Mouse (Mus musculus) cerebellum, adult 8-10 months (tissue): ENCODE results near the gene Carmil3.

ENCODE experiments used
- DNase-seq: peaks from one replicate; pipeline ENCODE4 v3.0.0; 2022

The Carmil3 gene

GRCm38 (mm10) chr14:55490361-55491201, at the start of gene Carmil3:
Gene Carmil3, plus strand, starts transcription at chr14:55490651.
- DNase-seq = peak; percentile 88

GRCm38 (mm10) chr14:55457693-55458092, 32.8 kb upstream of the Carmil3 start:
- no peak for DNase-seq

- DNase-seq = peak; percentile 75
Measured at GRCm38 (mm10) chr14:55458273-55458672, 32.2 kb upstream of the Carmil3 start.

- no peak for DNase-seq
Measured at GRCm38 (mm10) chr14:55458761-55459160, 31.7 kb upstream of the Carmil3 start.

- DNase-seq = no peak
Measured at GRCm38 (mm10) chr14:55459796-55460195, 30.7 kb upstream of the Carmil3 start.

GRCm38 (mm10) chr14:55460297-55460696, 30.2 kb upstream of the Carmil3 start:
- no peak for DNase-seq

GRCm38 (mm10) chr14:55461757-55462156, 28.7 kb upstream of the Carmil3 start:
- DNase-seq = no peak

- DNase-seq = no peak
Measured at GRCm38 (mm10) chr14:55466481-55466880, 24.0 kb upstream of the Carmil3 start.

- DNase-seq = no peak
Measured at GRCm38 (mm10) chr14:55467108-55467507, 23.3 kb upstream of the Carmil3 start.

GRCm38 (mm10) chr14:55468301-55468741, 22.1 kb upstream of the Carmil3 start:
- no peak for DNase-seq

- no peak for DNase-seq
Measured at GRCm38 (mm10) chr14:55469041-55469440, 21.4 kb upstream of the Carmil3 start.

- DNase-seq = no peak
Measured at GRCm38 (mm10) chr14:55469821-55470220, 20.6 kb upstream of the Carmil3 start.

- no peak for DNase-seq
Measured at GRCm38 (mm10) chr14:55470806-55471205, 19.6 kb upstream of the Carmil3 start.

- DNase-seq = no peak
Measured at GRCm38 (mm10) chr14:55475654-55476053, 14.8 kb upstream of the Carmil3 start.

- DNase-seq = no peak
Measured at GRCm38 (mm10) chr14:55477421-55477820, 13.0 kb upstream of the Carmil3 start.

- DNase-seq = no peak
Measured at GRCm38 (mm10) chr14:55477829-55478228, 12.6 kb upstream of the Carmil3 start.

GRCm38 (mm10) chr14:55478651-55479599, 11.5 kb upstream of the Carmil3 start, which contains the start of gene Dhrs4:
Gene Dhrs4, plus strand, starts transcription at chr14:55478758.
- DNase-seq = peak; percentile 74

- no peak for DNase-seq
Measured at GRCm38 (mm10) chr14:55479629-55480028, 10.8 kb upstream of the Carmil3 start.

- DNase-seq = no peak
Measured at GRCm38 (mm10) chr14:55484430-55485085, 5.9 kb upstream of the Carmil3 start.

- DNase-seq = no peak
Measured at GRCm38 (mm10) chr14:55486836-55487235, 3.6 kb upstream of the Carmil3 start.

GRCm38 (mm10) chr14:55491291-55491833, 911 bp downstream of the Carmil3 start:
- DNase-seq = peak; percentile 72

- DNase-seq = no peak
Measured at GRCm38 (mm10) chr14:55492103-55492502, 1.7 kb downstream of the Carmil3 start.
